Mouse (Mus musculus) G1E-ER4 (cell line): Measurements from ENCODE around the gene Stard8. TPM values are rescaled to one million over a fixed set of nuclear protein-coding genes. Genes with fewer than 3 reads are reported as not detected.

Experiments
- GATA1 ChIP-seq: IDR thresholded peaks from one replicate; pipeline ENCODE4 v1.8.0; 2012; ENCODE audit warnings: low read length, inconsistent platforms
- polyA plus RNA-seq: library from polyadenylated mRNA; stranded (reverse); fragments of >175 nt; gene quantifications from 2 replicates; pipeline ENCODE4 v1.2.3, GENCODE M21; 2012

Stard8 gene
- polyA plus RNA-seq: 11.6 and 40.0 TPM in 2 replicates

- no peak for TF ChIP-seq GATA1
Observed at GRCm38 (mm10) chrX:99003046-99003445, at the start of gene Stard8. Gene Stard8, plus strand, starts transcription at chrX:99003248.

GRCm38 (mm10) chrX:98953941-98954340 lies 49.1 kb upstream of the Stard8 start:
- no peak for TF ChIP-seq GATA1

- TF ChIP-seq GATA1: no peak
Observed at GRCm38 (mm10) chrX:98958287-98958686, 44.8 kb upstream of the Stard8 start.

GRCm38 (mm10) chrX:98959050-98959449 lies 44.0 kb upstream of the Stard8 start:
- no peak for TF ChIP-seq GATA1

GRCm38 (mm10) chrX:98963742-98964141 lies 39.3 kb upstream of the Stard8 start:
- TF ChIP-seq GATA1: no peak

- no peak for TF ChIP-seq GATA1
Observed at GRCm38 (mm10) chrX:98964513-98964912, 38.5 kb upstream of the Stard8 start.

GRCm38 (mm10) chrX:98989574-98989973 lies 13.5 kb upstream of the Stard8 start:
- no peak for TF ChIP-seq GATA1

GRCm38 (mm10) chrX:99002065-99002464 lies 983 bp upstream of the Stard8 start:
- TF ChIP-seq GATA1: no peak

- TF ChIP-seq GATA1: no peak
Observed at GRCm38 (mm10) chrX:99010581-99010980, 7.5 kb downstream of the Stard8 start.

- TF ChIP-seq GATA1: no peak
Observed at GRCm38 (mm10) chrX:99011281-99011680, 8.2 kb downstream of the Stard8 start.

GRCm38 (mm10) chrX:99012486-99012885 lies 9.4 kb downstream of the Stard8 start:
- no peak for TF ChIP-seq GATA1

GRCm38 (mm10) chrX:99015705-99016104 lies 12.7 kb downstream of the Stard8 start:
- TF ChIP-seq GATA1: no peak

GRCm38 (mm10) chrX:99016987-99017386 lies 13.9 kb downstream of the Stard8 start:
- TF ChIP-seq GATA1: no peak

GRCm38 (mm10) chrX:99017874-99018273 lies 14.8 kb downstream of the Stard8 start:
- TF ChIP-seq GATA1: no peak

GRCm38 (mm10) chrX:99019303-99019702 lies 16.3 kb downstream of the Stard8 start:
- TF ChIP-seq GATA1: no peak

- no peak for TF ChIP-seq GATA1
Observed at GRCm38 (mm10) chrX:99020215-99020614, 17.2 kb downstream of the Stard8 start.

GRCm38 (mm10) chrX:99021593-99021992 lies 18.5 kb downstream of the Stard8 start:
- no peak for TF ChIP-seq GATA1

- TF ChIP-seq GATA1: no peak
Observed at GRCm38 (mm10) chrX:99023951-99024350, 20.9 kb downstream of the Stard8 start.
